Mouse (Mus musculus) stomach, embryonic 14.5 days (tissue): Measurements from ENCODE around the gene Neurog1. TPM values are rescaled to one million over a fixed set of nuclear protein-coding genes. Genes with fewer than 3 reads are reported as not detected.
A peak's percentile ranks its signal among the peaks of the same experiment; 100 is the strongest.

Experiments used
- ATAC-seq: fragments of 200-750 bp; cut with Nextera tagmentation; 2 replicates; pipeline ENCODE4 v1.8.0; 2017; ENCODE audit warnings: low read depth, moderate TSS enrichment; ENCODE audit not compliant: insufficient number of reproducible peaks, insufficient read depth, low FRiP score
- H3K27ac ChIP-seq: fragments of 300-500 bp; sonication (generic); 2 replicates; pipeline ENCODE4 v1.5.1; 2014; ENCODE audit warnings: mild to moderate bottlenecking, low read length, moderate library complexity, mixed read lengths
- H3K27me3 ChIP-seq: fragments of 300-500 bp; sonication (generic); 2 replicates; pipeline ENCODE4 v1.6.1; 2014; ENCODE audit warnings: low read length, control low read depth, mixed read lengths; ENCODE audit not compliant: control insufficient read depth, insufficient read depth
- H3K36me3 ChIP-seq: fragments of 300-500 bp; sonication (generic); 2 replicates; pipeline ENCODE4 v1.6.1; 2014; ENCODE audit warnings: mild to moderate bottlenecking, control low read depth, low read length, moderate library complexity, mixed read lengths; ENCODE audit not compliant: control insufficient read depth, insufficient read depth
- H3K4me1 ChIP-seq: fragments of 300-500 bp; sonication (generic); 2 replicates; pipeline ENCODE4 v1.6.1; 2014; ENCODE audit warnings: low read length, control low read depth, mixed read lengths; ENCODE audit not compliant: control insufficient read depth, insufficient read depth
- H3K4me2 ChIP-seq: fragments of 300-500 bp; sonication (generic); replicated peaks from 2 replicates; pipeline ENCODE4 v1.6.1; 2014; ENCODE audit warnings: low read depth, low read length, control low read depth
- H3K4me3 ChIP-seq: fragments of 300-500 bp; sonication (generic); 2 replicates; pipeline ENCODE4 v1.5.1; 2014; ENCODE audit warnings: low read depth, low read length, control low read depth
- H3K9ac ChIP-seq: fragments of 300-500 bp; sonication (generic); replicated peaks from 2 replicates; pipeline ENCODE4 v1.6.1; 2014; ENCODE audit warnings: low read depth, mild to moderate bottlenecking, control low read depth, low read length, moderate library complexity, mixed read lengths
- H3K9me3 ChIP-seq: fragments of 300-500 bp; sonication (generic); 2 replicates; pipeline ENCODE4 v1.6.1; 2016; ENCODE audit warnings: low read depth, low read length, control low read depth; ENCODE audit not compliant: control insufficient read depth
- WGBS: fragments of 180-500 bp; shearing (Covaris S2); extraction: QIAGEN DNeasy Blood & Tissue Kit; methylation state at CpG from one replicate; pipeline ENCODE4 v1.1.7; 2014; 5-methylcytosine and 5-hydroxymethylcytosine counted together
- polyA plus RNA-seq: library from polyadenylated mRNA; unstranded; fragments of >200 nt; fragmentation: Nextera tagmentation; extraction: Ambion mirVana; gene quantifications from 2 replicates; pipeline ENCODE4 v1.2.1, GENCODE M21; 2014

Neurog1 gene
- not detected in 2 replicates for polyA plus RNA-seq

GRCm38 (mm10) chr13:56251924-56252619, at the start of gene Neurog1:
TSS of gene Neurog1 (minus strand) at chr13:56252163.
- WGBS = under 1% methylated on average over 62 of the region's 65 CpGs
- ATAC-seq = 0 out of 2 replicates have a peak, but pooled peaks have one; percentile 30
- H3K9ac ChIP-seq = no peak within 1 kb of the TSS

GRCm38 (mm10) chr13:56299336-56299735, 47.4 kb upstream of the Neurog1 start:
- 88% methylated on average over 11 of the region's 11 CpGs for WGBS
- peaks cover 35% of the 10 kb centered on the region for H3K27me3 ChIP-seq

More at GRCm38 (mm10) chr13:56251924-56252619, at the start of gene Neurog1:
- peaks cover 87% of the 10 kb centered on the region for H3K27me3 ChIP-seq
- peaks cover 11% of the 10 kb centered on the region; the same call in 1 of the 2 replicates for H3K4me1 ChIP-seq
- H3K4me3 ChIP-seq = peak within 1 kb of the TSS; percentile 28
- H3K4me2 ChIP-seq = peak within 1 kb of the TSS; percentile 46
- no peak within 1 kb of the TSS for H3K27ac ChIP-seq
- H3K36me3 ChIP-seq = no peaks in the 10 kb centered on the region
- H3K9me3 ChIP-seq = no peaks in the 10 kb centered on the region

GRCm38 (mm10) chr13:56296659-56297020, 44.7 kb upstream of the Neurog1 start:
- H3K36me3 ChIP-seq = no peaks in the 10 kb centered on the region
- no peak for ATAC-seq
- peak overlapping the region; percentile 79 for H3K4me2 ChIP-seq
- H3K4me3 ChIP-seq = peak overlapping the region; percentile 43
- H3K9ac ChIP-seq = no peak overlapping the region
- WGBS = 6% methylated on average over 8 of the region's 8 CpGs
- 0 out of 2 replicates have a peak, but pooled peaks cover 5% of the 10 kb centered on the region for H3K4me1 ChIP-seq
- H3K27ac ChIP-seq = no peak overlapping the region
- H3K9me3 ChIP-seq = no peaks in the 10 kb centered on the region
- H3K27me3 ChIP-seq = peaks cover 41% of the 10 kb centered on the region

More at GRCm38 (mm10) chr13:56299336-56299735, 47.4 kb upstream of the Neurog1 start:
- no peak overlapping the region for H3K9ac ChIP-seq
- no peaks in the 10 kb centered on the region for H3K9me3 ChIP-seq
- no peaks in the 10 kb centered on the region for H3K36me3 ChIP-seq
- H3K4me3 ChIP-seq = no peak overlapping the region
- no peak for ATAC-seq
- H3K4me2 ChIP-seq = no peak overlapping the region
- 0 out of 2 replicates have a peak, but pooled peaks cover 5% of the 10 kb centered on the region for H3K4me1 ChIP-seq
- H3K27ac ChIP-seq = no peak overlapping the region

GRCm38 (mm10) chr13:56295943-56296658, 44.1 kb upstream of the Neurog1 start, which contains the start of gene Cxcl14:
TSS of gene Cxcl14 (minus strand) at chr13:56296551.
- H3K27ac ChIP-seq = no peak within 1 kb of the TSS
- peak within 1 kb of the TSS; percentile 79 for H3K4me2 ChIP-seq
- peak; percentile 28; the same call in 1 of the 2 replicates for ATAC-seq
- H3K36me3 ChIP-seq = no peaks in the 10 kb centered on the region
- H3K4me3 ChIP-seq = peak within 1 kb of the TSS; percentile 43
- no peaks in the 10 kb centered on the region for H3K9me3 ChIP-seq
- 0 out of 2 replicates have a peak, but pooled peaks cover 5% of the 10 kb centered on the region for H3K4me1 ChIP-seq
- H3K27me3 ChIP-seq = peaks cover 41% of the 10 kb centered on the region
- H3K9ac ChIP-seq = peak within 1 kb of the TSS; percentile 38; the same call in 1 of the 2 replicates
- under 1% methylated on average over 73 of the region's 76 CpGs for WGBS

- 4% methylated on average over 13 of the region's 13 CpGs for WGBS
- Histone ChIP-seq H3K4me3 (peak overlapping the region; percentile 43), H3K9ac (peak overlapping the region; percentile 38; the same call in 1 of the 2 replicates), H3K36me3 (no peaks in the 10 kb centered on the region), H3K27me3 (peaks cover 41% of the 10 kb centered on the region), H3K4me1 (0 out of 2 replicates have a peak, but pooled peaks cover 5% of the 10 kb centered on the region), H3K27ac (no peak overlapping the region), H3K4me2 (peak overlapping the region; percentile 79), H3K9me3 (no peaks in the 10 kb centered on the region)
- ATAC-seq = no peak
Measured at GRCm38 (mm10) chr13:56295586-56295942, 43.6 kb upstream of the Neurog1 start.

- 0 out of 2 replicates have a peak, but pooled peaks cover 5% of the 10 kb centered on the region for H3K4me1 ChIP-seq
- peak overlapping the region; percentile 43; the same call in 1 of the 2 replicates for H3K4me3 ChIP-seq
- H3K27ac ChIP-seq = no peak overlapping the region
- H3K27me3 ChIP-seq = peaks cover 41% of the 10 kb centered on the region
- H3K9me3 ChIP-seq = no peaks in the 10 kb centered on the region
- peak overlapping the region; percentile 79; the same call in 1 of the 2 replicates for H3K4me2 ChIP-seq
- no peaks in the 10 kb centered on the region for H3K36me3 ChIP-seq
- no peak overlapping the region for H3K9ac ChIP-seq
- ATAC-seq = no peak
- WGBS = 16% methylated on average over 10 of the region's 10 CpGs
Measured at GRCm38 (mm10) chr13:56294908-56295307, 42.9 kb upstream of the Neurog1 start.

- no peak for ATAC-seq
- H3K4me3 ChIP-seq = no peak overlapping the region
- WGBS = 78% methylated on average over 6 of the region's 6 CpGs
- H3K4me1 ChIP-seq = no peaks in the 10 kb centered on the region
- H3K36me3 ChIP-seq = no peaks in the 10 kb centered on the region
- H3K4me2 ChIP-seq = no peak overlapping the region
- peaks cover 9% of the 10 kb centered on the region for H3K27me3 ChIP-seq
- H3K27ac ChIP-seq = no peak overlapping the region
- no peaks in the 10 kb centered on the region for H3K9me3 ChIP-seq
- no peak overlapping the region for H3K9ac ChIP-seq
Measured at GRCm38 (mm10) chr13:56289998-56290397, 38.0 kb upstream of the Neurog1 start.

- H3K9ac ChIP-seq = no peak overlapping the region
- H3K36me3 ChIP-seq = no peaks in the 10 kb centered on the region
- H3K4me1 ChIP-seq = no peaks in the 10 kb centered on the region
- H3K4me3 ChIP-seq = no peak overlapping the region
- no peaks in the 10 kb centered on the region for H3K9me3 ChIP-seq
- WGBS = 52% methylated on average over 11 of the region's 11 CpGs
- no peak for ATAC-seq
- H3K27me3 ChIP-seq = peaks cover 5% of the 10 kb centered on the region
- H3K4me2 ChIP-seq = no peak overlapping the region
- no peak overlapping the region for H3K27ac ChIP-seq
Measured at GRCm38 (mm10) chr13:56289261-56289660, 37.3 kb upstream of the Neurog1 start.
